In genomic region chr12:73595226-73595625, GRCm38 (mm10) we compare ENCODE assay signal across 26 mouse cellular contexts. TPM values are rescaled to one million over a fixed set of nuclear protein-coding genes. Genes with fewer than 3 reads are reported as not detected.
A peak's percentile ranks its signal among the peaks of the same experiment; 100 is the strongest.
DNase-seq lines count a peak whose midpoint lies in the region; TF ChIP-seq lines count a peak whose summit lies in the region.
"Had no signal": no experiment of that assay in that cellular context is flagged by ENCODE, and none has a peak within 500 bp of the region (broad histone marks: within the 10 kb centered on the region; RNA-seq: fewer than 3 reads in every experiment).

No protein-coding gene starts in this region.

- WGBS in heart, adult 2 months, result 40% methylated on average over 8 of the region's 8 CpGs
- 63% methylated on average over 8 of the region's 8 CpGs for WGBS in heart, embryonic 10.5 days

- H3K9ac ChIP-seq in heart, adult 2 months (ENCODE audit: low read depth, low read length), result no peak overlapping the region
- H3K9ac ChIP-seq: embryonic facial prominence, embryonic 13.5 days; forebrain, embryonic 15.5 days; limb, embryonic 12.5 days; liver, embryonic 15.5 days; lung, embryonic 14.5 days; neural tube, embryonic 13.5 days had no signal

- DNase-seq in heart, adult 2 months, result no peak
- no peak for DNase-seq in heart, embryonic 10.5 days (ENCODE audit: low spot score)
- DNase-seq in thymus, postnatal 0 days (ENCODE audit: low spot score), result peak; percentile 43
- DNase-seq in thymus, postnatal 4 days, result no peak
- peak; percentile 84 for DNase-seq in induced T-regulatory cell, adult 2 months (ENCODE audit: low read depth)
- DNase-seq in spleen, postnatal 14 days (ENCODE audit: low spot score in 2 of 2), result no peak
- DNase-seq in yolk sac, embryonic 10.5 days (ENCODE audit: low spot score), result no peak
- DNase-seq: adrenal gland, postnatal 10 days; cerebellum, adult 18-20 months; cerebellum, postnatal 10 days; heart, postnatal 14 days; kidney, adult 9 months; kidney, postnatal 10 days; lung, embryonic 14.5 days; lung, postnatal 36 days had no signal

- H3K9me3 ChIP-seq in heart, embryonic 10.5 days, result no peaks in the 10 kb centered on the region
- H3K9me3 ChIP-seq: embryonic facial prominence, embryonic 13.5 days; forebrain, embryonic 10.5 days; forebrain, embryonic 15.5 days; limb, embryonic 12.5 days; liver, embryonic 15.5 days; neural tube, embryonic 13.5 days had no signal

- H3K4me3 ChIP-seq in heart, adult 2 months, result no peak overlapping the region
- H3K4me3 ChIP-seq in heart, embryonic 10.5 days, result no peak overlapping the region
- H3K4me3 ChIP-seq: embryonic facial prominence, embryonic 13.5 days; forebrain, embryonic 10.5 days; forebrain, embryonic 15.5 days; limb, embryonic 12.5 days; liver, embryonic 15.5 days; myocyte; neural tube, embryonic 13.5 days had no signal

- TF ChIP-seq CTCF in heart, adult 2 months (IDR thresholded peaks at IDR 0.05), result no peak

- no peak for TF ChIP-seq POLR2A in heart, adult 2 months (IDR thresholded peaks at IDR 0.05; ENCODE audit: insufficient read depth, low read depth, low read length)

- peaks cover 26% of the 10 kb centered on the region for H3K4me1 ChIP-seq in heart, adult 2 months (ENCODE audit: control insufficient read depth, insufficient read depth, low read length)
- peaks cover 10% of the 10 kb centered on the region; the same call in 1 of the 2 replicates for H3K4me1 ChIP-seq in heart, embryonic 10.5 days
- H3K4me1 ChIP-seq: forebrain, embryonic 15.5 days; liver, embryonic 15.5 days had no signal

- H3K79me2 ChIP-seq in heart, adult 2 months (replicated peaks; ENCODE audit: control insufficient read depth, insufficient read depth, low read length), result 0 out of 2 replicates have a peak, but pooled peaks cover 1% of the 10 kb centered on the region

- H3K27me3 ChIP-seq in heart, adult 2 months (ENCODE audit: control insufficient read depth, insufficient read depth, low read length), result no peaks in the 10 kb centered on the region
- no peaks in the 10 kb centered on the region for H3K27me3 ChIP-seq in heart, embryonic 10.5 days (ENCODE audit: insufficient read depth, poor library complexity, severe bottlenecking)
- H3K27me3 ChIP-seq: CH12.LX; embryonic facial prominence, embryonic 13.5 days; forebrain, embryonic 15.5 days; liver, embryonic 15.5 days; neural tube, embryonic 13.5 days had no signal

- no peak for TF ChIP-seq EP300 in heart, adult 2 months (IDR thresholded peaks at IDR 0.05; ENCODE audit: insufficient read depth, low read depth, low read length)

- intact Hi-C loops in heart, adult 2 months (cut with DNase I), result no loop called here

- 0 out of 2 replicates have a peak overlapping the region, but pooled peaks have one; percentile 26 for H3K27ac ChIP-seq in heart, adult 2 months
- H3K27ac ChIP-seq in heart, embryonic 10.5 days, result no peak overlapping the region
- H3K27ac ChIP-seq: embryonic facial prominence, embryonic 13.5 days; forebrain, embryonic 10.5 days; forebrain, embryonic 15.5 days; hindbrain, postnatal 0 days; limb, embryonic 12.5 days; liver, embryonic 15.5 days; neural tube, embryonic 13.5 days had no signal

- peaks cover 8% of the 10 kb centered on the region for H3K36me3 ChIP-seq in heart, adult 2 months (ENCODE audit: control insufficient read depth, insufficient read depth, low read length)
- H3K36me3 ChIP-seq in heart, embryonic 10.5 days, result no peaks in the 10 kb centered on the region
- H3K36me3 ChIP-seq: embryonic facial prominence, embryonic 13.5 days; forebrain, embryonic 10.5 days; forebrain, embryonic 15.5 days; limb, embryonic 12.5 days; liver, embryonic 15.5 days; neural tube, embryonic 13.5 days had no signal

RNA-seq across cellular contexts. Expression of gene Prkch, which starts 10.6 kb away (rescaled TPM):
- 10 to 100 TPM; 16.6 to 17.5 TPM for total RNA-seq in heart, adult 2 months (2021)
- polyA plus RNA-seq in heart, adult 2 months (2012; rRNA removed), result 9.7 and 13.3 TPM in 2 replicates
- polyA plus RNA-seq in heart, embryonic 10.5 days (2016; fragmentation: Nextera tagmentation; extraction: Ambion mirVana), result 15.8 and 16.9 TPM in 2 replicates
- 37.1 and 40.4 TPM in 2 replicates for polyA plus RNA-seq in thymus, postnatal 0 days (2015; fragmentation: Nextera tagmentation; extraction: Ambion mirVana)

RNA-seq across cellular contexts. Expression of gene Tmem30b, which starts 49.0 kb away (rescaled TPM):
- under 1 TPM; 0.18 TPM for total RNA-seq in heart, adult 2 months (2021)
- polyA plus RNA-seq in heart, adult 2 months (2012; rRNA removed), result 0.12 and 0.64 TPM in 2 replicates
- polyA plus RNA-seq in heart, embryonic 10.5 days (2016; fragmentation: Nextera tagmentation; extraction: Ambion mirVana), result 0.30 and 2.4 TPM in 2 replicates
- 11.6 and 12.5 TPM in 2 replicates for polyA plus RNA-seq in thymus, postnatal 0 days (2015; fragmentation: Nextera tagmentation; extraction: Ambion mirVana)
- total RNA-seq: CH12.LX; left cerebral cortex, postnatal 25 days; megakaryocyte, adult 5-6 weeks had no signal
- polyA plus RNA-seq: myocyte had no signal

Comparison
In these comparisons a context has a peak if more than half of its experiments do, and no peak if none do; other contexts are left out.
1. DNase-seq: peak in thymus, postnatal 0 days (single experiment) and induced T-regulatory cell, adult 2 months (single experiment); none in heart, adult 2 months (0 of 2), heart, embryonic 10.5 days (single experiment), thymus, postnatal 4 days (single experiment), spleen, postnatal 14 days (0 of 2) and yolk sac, embryonic 10.5 days (single experiment).